Mouse (Mus musculus) brain, adult 2 months (tissue): ENCODE results near the gene Rnf113a1.
"Not testable (repeated sequence)": the region's sequence is repeated elsewhere in the genome, so short reads cannot be mapped to it uniquely, and the experiment has no call there.

Source experiments
- DNase-seq: peaks from one replicate; pipeline ENCODE4 v3.0.0; 2011; ENCODE audit warnings: low read depth, low spot score

Rnf113a1 gene

DNA sequence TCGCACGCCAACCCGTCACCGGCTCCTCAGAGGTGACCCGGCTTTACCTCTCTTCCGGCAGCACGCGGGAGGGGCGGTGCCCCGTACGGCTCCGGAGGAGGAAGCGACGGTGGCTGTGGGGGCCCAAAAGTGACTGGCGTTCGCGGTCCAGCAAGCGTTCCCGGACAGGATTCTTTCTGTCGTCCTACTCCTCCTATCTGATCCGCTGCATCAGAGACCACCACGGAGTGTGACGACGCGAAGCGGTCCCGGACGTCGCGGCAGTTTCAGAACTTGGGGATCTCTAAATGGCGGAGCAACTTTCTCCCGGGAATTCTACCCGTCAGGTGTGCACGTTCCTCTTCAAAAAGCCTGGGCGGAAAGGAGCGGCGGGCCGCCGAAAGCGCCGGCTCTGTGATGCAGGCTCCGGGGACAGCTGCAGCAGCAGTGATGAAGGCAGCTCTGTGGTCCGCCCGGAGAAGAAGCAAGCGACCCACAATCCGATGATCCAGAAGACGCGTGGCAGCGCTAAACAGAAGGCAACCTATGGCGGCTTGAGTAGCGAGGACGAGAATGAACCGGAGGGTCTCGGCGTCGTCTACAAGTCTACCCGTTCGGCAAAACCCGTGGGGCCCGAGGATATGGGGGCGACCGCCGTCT, at the start of gene Rnf113a1, which contains the start of gene Ndufa1:
Gene Rnf113a1 (plus strand): TSS at position 141 of the 639 bp plus-strand sequence.
Gene Ndufa1 (minus strand): TSS at position 59 of the 639 bp plus-strand sequence.
- DNase-seq: peak; percentile 94

DNA sequence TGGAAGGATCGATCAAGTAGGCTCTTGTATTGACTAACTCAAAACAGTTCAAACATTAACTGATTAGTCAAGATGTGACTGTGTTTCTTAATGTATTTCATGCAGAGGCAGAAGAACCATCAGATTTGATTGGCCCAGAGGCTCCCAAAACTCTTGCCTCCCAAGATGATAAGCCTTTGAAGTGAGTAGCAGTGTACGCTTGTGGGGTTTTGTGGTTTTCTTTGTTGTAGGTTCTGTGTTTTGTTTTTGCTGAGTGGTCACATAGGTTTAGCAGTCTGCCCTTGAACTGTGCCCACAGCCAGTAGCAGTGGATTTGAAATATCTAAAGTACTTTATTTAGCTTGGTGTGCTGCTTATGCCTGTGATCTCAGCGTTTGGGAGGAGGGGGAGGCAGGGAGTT, 49.3 kb upstream of the Rnf113a1 start:
- DNase-seq: no peak

DNA sequence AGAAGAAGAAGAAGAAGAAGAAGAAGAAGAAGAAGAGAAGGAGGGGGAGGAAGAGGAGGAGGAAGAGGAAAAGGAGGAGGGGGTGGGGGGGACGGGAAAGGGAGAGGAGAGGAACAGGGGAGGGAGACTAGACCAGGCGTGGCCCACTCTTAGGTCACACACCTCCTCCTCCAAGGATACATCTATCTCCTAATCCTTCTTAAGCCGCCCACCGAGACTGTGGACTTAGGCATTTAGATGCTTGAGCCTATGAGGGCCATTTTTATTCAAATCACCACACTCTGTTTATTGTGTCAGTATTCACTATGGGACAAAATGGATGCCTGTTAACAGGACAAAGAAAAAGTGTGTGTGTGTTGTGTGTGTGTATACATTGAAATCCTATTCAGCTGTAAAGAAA, 46.5 kb upstream of the Rnf113a1 start:
- not testable (repeated sequence) for DNase-seq

DNA sequence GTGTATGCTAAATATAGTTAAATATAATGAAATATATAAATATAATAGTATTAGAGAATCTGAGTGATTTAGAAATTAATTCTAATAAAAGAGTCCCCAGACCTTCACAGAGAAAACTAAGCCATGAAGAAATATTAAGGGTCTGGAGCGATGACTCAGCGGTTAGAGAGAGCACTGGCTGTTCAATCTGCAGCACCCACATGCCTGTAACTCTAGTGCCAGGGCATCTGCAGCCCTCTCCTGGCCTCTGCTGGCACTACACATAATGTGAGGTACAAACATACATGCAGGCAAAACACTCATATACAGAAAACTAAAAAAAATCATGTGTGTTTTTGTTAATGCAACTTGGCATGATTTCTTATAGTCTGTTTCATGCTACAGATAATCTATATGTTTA, 46.1 kb upstream of the Rnf113a1 start:
- DNase-seq: peak; percentile 34

DNA sequence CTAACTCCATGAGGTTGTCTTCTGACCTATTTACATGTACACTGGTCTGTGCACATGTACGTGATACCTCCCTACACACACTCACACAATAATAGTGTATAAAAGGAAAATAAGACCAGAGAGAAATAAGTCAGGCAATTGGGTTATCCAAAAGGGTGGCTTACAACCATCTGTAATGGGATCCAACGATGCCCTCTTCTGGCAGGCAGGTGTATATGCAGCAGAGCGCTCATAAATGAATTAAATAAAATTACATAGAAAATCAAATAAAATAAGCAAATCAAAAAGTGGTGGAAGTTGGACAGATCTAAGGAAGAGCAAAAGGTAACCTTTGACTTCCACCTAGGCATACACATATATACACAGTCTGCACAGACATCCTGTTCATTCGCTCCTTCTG, 33.2 kb upstream of the Rnf113a1 start:
- peak; percentile 14 for DNase-seq

DNA sequence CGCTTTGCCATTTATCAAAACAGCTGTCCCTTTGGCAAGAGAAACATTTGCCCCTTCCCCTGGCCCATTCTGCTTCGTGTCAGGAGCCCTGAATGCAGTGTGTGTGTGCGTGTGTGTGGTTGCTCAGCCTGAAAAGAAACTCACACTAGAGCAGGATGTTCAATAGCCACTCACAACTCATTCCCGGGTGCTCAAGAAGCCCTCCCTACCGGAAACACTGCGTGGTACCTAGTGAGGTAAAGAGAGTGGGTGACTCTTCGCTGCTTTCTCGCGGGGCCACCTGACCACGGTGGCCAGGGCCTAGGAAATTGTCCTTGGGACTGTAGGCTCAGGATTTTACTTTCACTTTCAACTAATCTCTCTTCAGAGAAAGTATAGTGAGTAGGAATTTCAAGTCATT, 29.9 kb upstream of the Rnf113a1 start:
- no peak for DNase-seq

DNA sequence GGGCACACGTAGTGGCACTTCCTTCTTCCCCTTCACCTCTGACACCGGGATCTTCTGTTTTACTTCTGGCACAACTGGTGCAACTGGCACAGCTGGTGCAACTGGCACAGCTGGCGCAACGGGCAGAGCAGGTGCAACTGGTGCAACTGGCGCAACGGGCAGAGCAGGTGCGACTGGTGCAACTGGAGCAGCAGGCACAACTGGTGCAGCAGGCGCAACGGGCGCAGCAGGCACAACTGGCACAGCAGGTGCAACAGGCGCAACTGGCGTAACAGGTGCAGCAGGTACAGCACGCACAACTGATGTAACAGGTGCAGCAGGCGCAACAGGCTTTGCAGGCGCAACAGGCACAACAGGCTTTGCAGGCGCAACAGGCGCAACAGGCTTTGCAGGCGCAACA, 27.9 kb upstream of the Rnf113a1 start:
- no peak for DNase-seq

DNA sequence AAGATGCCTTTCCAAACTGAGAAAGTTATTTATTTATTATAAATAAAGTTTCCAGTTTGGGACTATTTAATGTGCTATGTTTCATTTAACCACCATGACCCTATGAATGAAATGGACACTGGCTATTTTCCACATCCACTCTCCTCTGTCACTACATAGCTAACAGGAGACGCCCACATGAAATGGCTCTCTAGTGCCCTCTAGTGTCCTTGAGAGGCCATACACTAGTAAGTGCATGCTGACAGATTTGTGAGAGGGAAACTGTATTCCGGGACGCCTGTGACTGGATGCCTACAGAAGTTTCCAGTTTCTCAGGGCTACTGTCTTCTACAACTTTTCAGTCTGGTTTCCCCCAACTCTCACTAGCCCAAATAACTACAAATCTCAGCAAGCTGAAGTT, 24.0 kb upstream of the Rnf113a1 start:
- DNase-seq: peak; percentile 68

DNA sequence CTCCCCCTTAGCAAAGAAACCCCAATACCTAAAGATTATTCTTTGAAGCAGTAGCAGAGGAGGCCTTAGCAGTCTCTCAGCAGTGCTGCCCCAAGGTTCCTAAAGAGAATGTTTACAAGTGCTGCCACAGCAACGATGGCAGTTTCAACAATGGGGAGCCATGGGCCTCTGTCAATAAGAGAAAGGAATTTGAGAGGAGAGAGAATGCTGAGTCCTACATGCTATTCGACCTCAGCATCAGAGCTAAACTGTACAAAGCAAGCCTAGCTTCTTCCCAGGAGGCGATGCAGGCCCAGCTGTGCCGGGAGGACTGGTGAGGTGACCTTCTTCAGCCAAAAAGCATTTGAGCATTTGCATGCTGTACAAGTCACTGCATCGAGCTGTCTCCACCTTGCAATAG, 22.3 kb upstream of the Rnf113a1 start, which contains the start of gene Akap14:
Gene Akap14 (minus strand): TSS at position 101 of the 400 bp plus-strand sequence.
- no peak for DNase-seq

DNA sequence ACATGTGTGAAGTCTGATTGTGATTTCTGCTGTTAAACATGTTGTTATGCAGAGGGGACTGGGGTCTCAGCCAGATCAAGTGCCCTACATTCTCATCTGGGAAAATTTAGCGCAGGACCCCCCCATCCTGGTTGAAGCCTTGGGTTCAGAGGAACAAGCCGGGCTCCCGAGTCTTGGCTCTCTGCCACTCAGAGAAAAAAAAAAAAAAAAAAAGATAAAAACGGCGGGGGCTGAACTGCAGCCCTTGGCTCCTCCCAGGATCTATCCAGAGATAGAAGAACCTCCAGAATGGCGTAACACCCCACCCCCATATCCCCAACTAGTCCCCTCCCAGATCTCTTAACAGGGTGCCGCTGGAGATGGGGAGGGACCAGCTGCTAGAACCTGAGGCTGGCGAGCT, 6.6 kb upstream of the Rnf113a1 start:
- peak; percentile 17 for DNase-seq

DNA sequence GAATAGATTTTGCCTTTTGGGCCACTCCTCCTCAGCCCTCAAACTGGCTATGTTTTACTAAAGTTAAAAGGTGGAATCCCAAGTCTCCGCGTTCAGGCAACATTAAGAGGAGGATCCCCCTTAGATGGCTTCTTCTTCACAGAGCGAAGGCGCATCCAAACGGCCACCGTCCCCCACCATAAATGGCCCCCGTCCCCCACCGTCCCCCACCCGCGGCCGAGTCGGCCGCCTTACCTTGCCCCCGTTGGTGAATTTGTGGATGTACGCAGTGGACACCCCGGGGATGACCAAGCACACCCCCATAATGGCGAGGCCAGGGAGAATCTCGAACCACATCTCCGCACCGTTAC, 315 bp upstream of the Rnf113a1 start:
- no peak for DNase-seq

DNA sequence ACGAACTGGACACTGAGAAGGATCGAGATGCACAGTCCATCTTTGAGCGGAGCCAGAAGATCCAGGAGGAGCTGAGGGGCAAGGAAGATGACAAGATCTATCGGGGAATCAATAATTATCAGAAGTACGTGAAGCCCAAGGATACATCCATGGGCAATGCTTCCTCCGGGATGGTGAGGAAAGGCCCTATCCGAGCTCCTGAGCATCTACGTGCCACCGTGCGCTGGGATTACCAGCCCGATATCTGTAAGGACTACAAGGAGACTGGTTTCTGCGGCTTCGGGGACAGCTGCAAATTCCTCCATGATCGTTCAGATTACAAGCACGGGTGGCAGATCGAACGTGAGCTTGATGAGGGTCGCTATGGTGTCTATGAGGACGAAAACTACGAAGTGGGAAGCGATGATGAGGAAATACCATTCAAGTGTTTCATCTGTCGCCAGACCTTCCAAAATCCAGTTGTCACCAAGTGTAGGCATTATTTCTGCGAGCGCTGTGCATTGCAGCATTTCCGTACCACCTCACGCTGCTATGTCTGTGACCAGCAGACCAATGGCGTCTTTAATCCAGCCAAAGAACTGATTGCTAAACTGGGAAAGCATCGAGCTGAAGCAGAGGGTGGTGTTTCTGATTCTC, 817 bp downstream of the Rnf113a1 start:
- DNase-seq: peak; percentile 27

DNA sequence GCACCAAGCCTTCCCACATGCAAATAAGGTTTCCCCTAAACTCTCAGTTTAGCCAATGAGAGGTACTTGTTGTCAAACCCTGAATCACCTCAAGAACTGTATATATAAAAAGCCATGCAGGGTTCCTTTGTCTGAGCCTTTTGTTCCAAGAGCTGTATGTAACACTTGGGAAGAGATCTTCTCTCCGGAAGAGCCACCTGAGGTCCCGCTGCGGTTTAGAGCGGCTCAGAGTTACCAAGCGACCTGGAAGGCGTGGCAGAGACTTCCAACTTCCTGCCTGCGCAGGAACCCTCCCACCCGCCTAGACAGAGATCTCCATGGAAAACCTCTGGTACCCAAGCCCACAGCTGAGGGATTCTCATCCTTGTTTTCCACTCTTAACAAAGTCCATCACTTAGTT, 7.6 kb downstream of the Rnf113a1 start:
- no peak for DNase-seq

DNA sequence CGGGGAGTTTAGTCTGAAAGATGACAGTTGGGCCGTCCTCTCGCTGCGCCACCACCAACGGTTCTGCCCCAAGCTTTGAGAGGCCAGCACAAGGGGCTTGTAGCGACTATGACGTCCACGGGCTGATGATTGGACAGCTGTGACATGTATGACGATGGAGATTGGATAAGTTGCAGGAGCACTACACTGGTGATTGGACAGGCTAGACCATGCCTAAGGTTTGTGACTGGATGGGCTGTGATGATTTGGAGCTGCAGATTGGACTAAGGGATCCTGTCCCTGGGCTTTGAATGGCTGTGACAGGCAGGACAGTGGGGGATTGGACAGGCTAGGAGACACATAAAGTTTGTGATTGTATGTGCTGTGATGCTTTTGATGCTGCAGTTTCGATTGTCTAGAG, 19.9 kb downstream of the Rnf113a1 start, which contains the start of gene Gm9:
Gene Gm9 (minus strand): TSS at position 101 of the 400 bp plus-strand sequence.
- DNase-seq: no peak

DNA sequence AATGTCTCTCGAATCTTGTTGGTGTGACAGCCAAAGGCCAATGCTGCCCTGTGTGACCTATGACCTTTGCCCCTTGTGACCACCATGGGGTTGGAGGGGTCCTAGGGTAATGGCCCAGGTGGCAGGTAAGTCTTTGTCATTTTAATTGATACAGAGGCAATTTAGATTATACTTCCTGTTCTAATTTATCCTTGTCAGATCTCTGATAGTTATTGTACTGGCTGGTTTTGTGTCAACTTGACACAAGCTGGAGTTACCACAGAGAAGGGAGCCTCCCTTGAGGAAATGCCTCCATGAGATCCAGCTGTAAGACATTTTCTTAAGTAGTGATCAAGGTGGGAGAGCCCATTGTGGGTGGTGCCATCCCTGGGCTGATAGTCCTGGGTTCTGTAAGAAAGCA, 31.1 kb downstream of the Rnf113a1 start, which contains the start of gene Rhox1:
Gene Rhox1 (minus strand): TSS at position 101 of the 400 bp plus-strand sequence.
- not testable (repeated sequence) for DNase-seq
